Mouse (Mus musculus): ENCODE measurements at regions not wholly inside any gene's neighbourhood (a gene's known extent, or its start where the extent isn't known, plus 50 kb on each side); places are given as distances from the start of the nearest gene placed in this dataset.

DNA sequence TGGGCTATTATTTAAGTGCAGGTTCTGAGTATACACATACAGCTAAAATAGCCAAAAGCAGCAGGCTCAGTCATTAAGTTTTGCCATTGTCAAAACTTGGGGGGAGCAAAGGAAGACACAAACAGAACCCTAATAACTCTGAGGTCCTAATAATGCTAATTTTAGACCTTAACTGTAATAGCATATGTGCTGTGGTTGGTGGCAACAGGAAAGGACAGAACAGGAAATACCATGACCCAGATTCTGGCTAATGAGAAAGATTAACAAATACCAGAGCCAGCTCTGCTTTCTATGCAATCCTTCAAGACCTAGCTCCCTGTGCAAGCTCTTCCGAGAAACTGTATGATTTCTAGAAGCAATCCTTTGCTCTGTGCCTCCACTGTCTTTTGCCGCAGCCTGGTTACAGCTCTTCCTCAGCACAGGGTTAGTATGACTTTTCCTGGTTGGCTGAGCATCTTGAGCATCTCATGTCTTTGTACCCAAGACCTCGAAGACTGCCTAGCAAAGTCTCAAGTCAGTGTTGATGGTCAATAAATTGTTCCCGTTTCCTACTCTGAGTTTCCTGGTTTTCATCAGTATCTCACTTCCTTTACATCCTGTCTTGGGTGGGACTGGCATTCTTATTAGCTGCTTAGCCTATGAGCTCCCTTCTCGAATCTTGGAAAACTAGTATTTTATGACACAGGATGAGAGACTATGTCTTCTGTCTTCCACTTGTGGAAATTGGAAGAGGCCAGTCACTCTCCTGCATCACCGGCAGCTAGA, 49.9 kb upstream of the Eed start:
- Histone ChIP-seq H3K4me1 (ENCODE audit: insufficient read depth, low read length) (peaks cover 19% of the 10 kb centered on the region), H3K4me2 (ENCODE audit: low read depth, low read length, poor library complexity, severe bottlenecking) (no peak overlapping the region), H3K27me3 (ENCODE audit: insufficient read depth, low read length) (no peaks in the 10 kb centered on the region), H3K9ac (replicated peaks; ENCODE audit: low read length, poor library complexity, severe bottlenecking) (0 out of 2 replicates have a peak overlapping the region, but pooled peaks have one; percentile 19), H3K36me3 (ENCODE audit: insufficient read depth, low read length) (no peaks in the 10 kb centered on the region), H3K4me3 (ENCODE audit: low read depth, low read length) (no peak overlapping the region), H3K9me3 (ENCODE audit: low read length) (no peaks in the 10 kb centered on the region), H3K27ac (ENCODE audit: low read depth, low read length) (peak overlapping the region; percentile 80)
- ATAC-seq (ENCODE audit: low FRiP score) (no peak), DNase-seq (ENCODE audit: low spot score) (no peak)
- no peak for TF ChIP-seq CTCF (IDR thresholded peaks at IDR 0.05)
- WGBS: 86% methylated on average over 6 of the region's 6 CpGs

DNA sequence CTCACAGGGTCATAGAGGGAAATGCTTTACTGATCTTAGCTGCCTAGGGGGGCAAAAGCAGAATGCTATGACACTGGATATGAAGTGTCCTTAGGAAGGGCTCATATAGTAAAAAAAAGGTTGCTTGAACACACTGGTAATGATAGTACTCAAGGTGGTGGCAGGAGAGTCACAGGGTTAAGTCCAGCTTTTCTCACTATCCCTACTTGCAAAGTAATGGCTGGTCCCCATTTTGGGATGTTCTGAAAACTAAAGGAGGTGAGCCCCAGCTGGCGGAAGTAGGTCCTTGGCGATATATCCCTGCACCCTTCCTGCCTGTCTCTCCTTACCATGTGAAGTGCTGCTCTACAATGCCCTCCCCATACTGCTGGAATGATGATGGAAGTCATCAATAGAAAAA, 52.3 kb upstream of the Eed start:
- H3K4me3 ChIP-seq (ENCODE audit: low read depth, low read length): no peak overlapping the region
- no peak overlapping the region for H3K27ac ChIP-seq (ENCODE audit: low read depth, low read length)
- peaks cover 19% of the 10 kb centered on the region for H3K4me1 ChIP-seq (ENCODE audit: insufficient read depth, low read length)
- H3K36me3 ChIP-seq (ENCODE audit: insufficient read depth, low read length): no peaks in the 10 kb centered on the region
- no peak overlapping the region for H3K9ac ChIP-seq (replicated peaks; ENCODE audit: low read length, poor library complexity, severe bottlenecking)
- no peaks in the 10 kb centered on the region for H3K27me3 ChIP-seq (ENCODE audit: insufficient read depth, low read length)
- TF ChIP-seq CTCF (IDR thresholded peaks at IDR 0.05): no peak
- no peak for DNase-seq (ENCODE audit: low spot score)
- WGBS: 100% methylated on average over 2 of the region's 2 CpGs
- no peak overlapping the region for H3K4me2 ChIP-seq (ENCODE audit: low read depth, low read length, poor library complexity, severe bottlenecking)
- ATAC-seq (ENCODE audit: low FRiP score): no peak
- no peaks in the 10 kb centered on the region for H3K9me3 ChIP-seq (ENCODE audit: low read length)

DNA sequence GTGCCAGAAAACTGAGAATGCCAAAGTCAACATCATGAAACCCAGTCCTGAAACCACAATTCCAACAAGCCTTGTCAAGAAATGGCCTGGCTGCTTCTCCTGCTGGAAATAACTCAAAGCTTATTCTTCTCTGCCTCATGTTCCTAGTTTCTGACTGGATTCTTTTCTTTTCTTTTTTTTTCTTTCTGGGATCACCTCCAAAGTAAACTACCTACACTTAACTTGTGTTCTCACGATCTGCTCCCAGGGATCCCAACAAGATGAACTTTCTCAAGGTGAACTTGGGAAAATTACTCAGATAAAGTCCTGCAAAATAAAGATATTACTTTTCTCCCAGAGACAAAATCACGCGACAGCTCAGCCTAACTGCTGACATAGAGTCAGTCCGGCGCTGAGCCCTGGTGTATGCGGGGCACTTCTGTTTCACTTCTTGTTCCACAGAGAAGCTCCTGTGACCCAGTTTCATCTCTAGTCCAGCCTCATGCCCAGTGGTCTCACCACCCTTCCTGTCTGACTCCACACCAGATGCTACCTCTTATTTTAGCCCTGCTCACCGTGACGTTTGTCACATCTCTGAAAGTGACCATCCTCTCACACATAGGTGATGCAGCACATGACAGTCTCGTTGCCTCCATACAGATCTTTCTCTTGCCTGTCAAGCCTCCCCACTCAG, 53.0 kb upstream of the Eed start:
- Histone ChIP-seq H3K36me3 (ENCODE audit: insufficient read depth, low read length) (no peaks in the 10 kb centered on the region), H3K9ac (replicated peaks; ENCODE audit: low read length, poor library complexity, severe bottlenecking) (no peak overlapping the region), H3K4me3 (ENCODE audit: low read depth, low read length) (no peak overlapping the region), H3K27ac (ENCODE audit: low read depth, low read length) (no peak overlapping the region), H3K4me2 (ENCODE audit: low read depth, low read length, poor library complexity, severe bottlenecking) (no peak overlapping the region), H3K27me3 (ENCODE audit: insufficient read depth, low read length) (no peaks in the 10 kb centered on the region), H3K4me1 (ENCODE audit: insufficient read depth, low read length) (peaks cover 17% of the 10 kb centered on the region), H3K9me3 (ENCODE audit: low read length) (no peaks in the 10 kb centered on the region)
- WGBS: 85% methylated on average over 9 of the region's 9 CpGs
- DNase-seq (ENCODE audit: low spot score) (peak; percentile 6), ATAC-seq (ENCODE audit: low FRiP score) (no peak)
- no peak for TF ChIP-seq CTCF (IDR thresholded peaks at IDR 0.05)

DNA sequence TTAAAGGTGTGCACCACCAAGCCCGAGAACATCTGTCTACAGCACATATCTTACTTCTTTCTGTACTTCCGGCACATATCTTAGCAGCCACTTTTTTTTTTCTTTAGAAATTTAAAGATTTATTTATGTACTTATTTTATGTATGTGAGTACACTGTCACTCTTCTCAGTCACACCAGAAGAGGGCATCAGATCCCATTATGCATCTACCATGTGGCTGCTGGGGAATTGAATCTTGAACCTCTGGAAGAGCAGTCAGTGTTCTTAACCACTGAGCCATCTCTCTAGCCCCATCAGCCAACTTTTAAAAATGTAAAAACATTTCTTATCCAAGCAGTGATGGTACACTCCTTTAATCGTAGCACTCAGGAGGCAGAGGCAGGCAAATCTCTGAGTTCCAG, 53.7 kb upstream of the Eed start:
- H3K27me3 ChIP-seq (ENCODE audit: insufficient read depth, low read length): no peaks in the 10 kb centered on the region
- 94% methylated on average over 3 of the region's 3 CpGs for WGBS
- no peak overlapping the region for H3K27ac ChIP-seq (ENCODE audit: low read depth, low read length)
- H3K4me2 ChIP-seq (ENCODE audit: low read depth, low read length, poor library complexity, severe bottlenecking): no peak overlapping the region
- ATAC-seq (ENCODE audit: low FRiP score) (no peak), DNase-seq (ENCODE audit: low spot score) (no peak)
- H3K4me1 ChIP-seq (ENCODE audit: insufficient read depth, low read length): peaks cover 11% of the 10 kb centered on the region
- no peaks in the 10 kb centered on the region for H3K36me3 ChIP-seq (ENCODE audit: insufficient read depth, low read length)
- no peak overlapping the region for H3K4me3 ChIP-seq (ENCODE audit: low read depth, low read length)
- no peak for TF ChIP-seq CTCF (IDR thresholded peaks at IDR 0.05)
- no peak overlapping the region for H3K9ac ChIP-seq (replicated peaks; ENCODE audit: low read length, poor library complexity, severe bottlenecking)
- no peaks in the 10 kb centered on the region for H3K9me3 ChIP-seq (ENCODE audit: low read length)

DNA sequence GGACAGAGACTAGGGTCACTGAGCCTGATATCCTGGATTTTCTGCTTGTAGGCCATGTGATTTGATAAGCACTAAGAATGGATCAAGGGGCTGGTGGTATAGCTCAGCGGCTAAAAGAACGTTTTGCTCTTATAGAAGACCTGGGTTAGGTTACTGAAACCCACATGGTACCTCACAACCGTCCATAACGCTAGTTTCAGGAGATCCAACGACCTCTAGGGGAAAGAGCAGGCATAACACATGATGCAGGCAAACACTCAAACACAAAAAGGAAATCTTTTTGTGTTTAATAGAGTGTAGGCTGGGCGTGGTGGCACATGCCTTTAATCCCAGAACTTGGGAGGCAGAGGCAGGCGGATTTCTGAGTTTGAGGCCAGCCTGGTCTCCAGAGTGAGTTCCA, 54.6 kb upstream of the Eed start:
- 76% methylated on average over 7 of the region's 7 CpGs for WGBS

DNA sequence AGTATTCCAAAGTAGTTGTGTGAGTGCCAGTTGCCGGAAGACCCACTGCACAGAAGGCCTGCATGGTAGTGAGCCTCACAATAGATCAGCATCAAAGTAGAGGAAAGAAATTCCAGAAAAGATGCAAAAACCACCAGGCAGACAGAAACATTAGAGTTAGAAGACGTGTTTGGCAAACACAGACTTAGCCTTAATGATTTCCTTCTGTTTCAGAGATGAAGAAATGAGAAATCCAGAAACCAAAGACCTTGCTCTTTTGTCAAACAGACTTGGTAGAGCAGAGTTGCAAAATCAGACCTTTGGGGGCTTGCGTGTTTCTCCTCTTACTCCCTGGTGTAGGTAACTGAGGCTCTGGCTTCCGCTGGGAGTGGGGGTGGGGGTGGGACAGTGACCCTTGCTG, 57.0 kb upstream of the Eed start:
- no peaks in the 10 kb centered on the region for H3K9me3 ChIP-seq (ENCODE audit: low read length)
- no peak overlapping the region for H3K27ac ChIP-seq (ENCODE audit: low read depth, low read length)
- no peak for TF ChIP-seq CTCF (IDR thresholded peaks at IDR 0.05)
- H3K36me3 ChIP-seq (ENCODE audit: insufficient read depth, low read length): no peaks in the 10 kb centered on the region
- DNase-seq (ENCODE audit: low spot score) (no peak), ATAC-seq (ENCODE audit: low FRiP score) (no peak)
- no peak overlapping the region for H3K4me2 ChIP-seq (ENCODE audit: low read depth, low read length, poor library complexity, severe bottlenecking)
- H3K4me3 ChIP-seq (ENCODE audit: low read depth, low read length): no peak overlapping the region
- no peaks in the 10 kb centered on the region; the same call in 1 of the 2 replicates for H3K4me1 ChIP-seq (ENCODE audit: insufficient read depth, low read length)
- WGBS: 90% methylated on average over 4 of the region's 4 CpGs
- H3K27me3 ChIP-seq (ENCODE audit: insufficient read depth, low read length): no peaks in the 10 kb centered on the region
- H3K9ac ChIP-seq (replicated peaks; ENCODE audit: low read length, poor library complexity, severe bottlenecking): no peak overlapping the region

More for the DNA sequence above, 54.6 kb upstream of the Eed start:
- Histone ChIP-seq H3K4me3 (ENCODE audit: low read depth, low read length) (no peak overlapping the region), H3K4me1 (ENCODE audit: insufficient read depth, low read length) (peaks cover 4% of the 10 kb centered on the region; the same call in 1 of the 2 replicates), H3K27ac (ENCODE audit: low read depth, low read length) (no peak overlapping the region), H3K27me3 (ENCODE audit: insufficient read depth, low read length) (no peaks in the 10 kb centered on the region), H3K9me3 (ENCODE audit: low read length) (no peaks in the 10 kb centered on the region), H3K9ac (replicated peaks; ENCODE audit: low read length, poor library complexity, severe bottlenecking) (no peak overlapping the region), H3K36me3 (ENCODE audit: insufficient read depth, low read length) (no peaks in the 10 kb centered on the region), H3K4me2 (ENCODE audit: low read depth, low read length, poor library complexity, severe bottlenecking) (no peak overlapping the region)
- DNase-seq (ENCODE audit: low spot score) (no peak), ATAC-seq (ENCODE audit: low FRiP score) (no peak)
- no peak for TF ChIP-seq CTCF (IDR thresholded peaks at IDR 0.05)
